Mouse (Mus musculus): Measurements from ENCODE around the gene Ralb. TPM values are rescaled to one million over a fixed set of nuclear protein-coding genes. Genes with fewer than 3 reads are reported as not detected.

The Ralb gene
- polyA plus RNA-seq, 2 experiments, result 49.4 to 110 TPM

DNA sequence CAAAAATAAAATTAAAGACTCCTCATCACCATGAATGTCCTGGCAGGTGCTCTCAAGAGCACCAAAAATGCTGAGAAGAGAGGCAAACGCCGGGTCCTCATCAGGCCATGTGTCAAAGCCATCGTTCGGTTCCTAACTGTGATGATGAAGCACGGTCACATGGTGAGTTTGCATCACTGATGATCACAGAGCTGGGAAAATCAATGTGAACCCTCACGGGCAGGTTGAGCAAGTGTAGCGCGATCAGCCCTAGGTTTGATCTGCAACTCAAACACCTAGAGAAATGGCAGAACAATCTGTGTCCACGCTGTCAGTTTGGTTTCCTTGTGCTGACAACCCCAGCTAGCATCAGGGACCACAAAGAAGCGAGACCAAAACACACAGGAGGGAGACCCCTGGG lies 5.1 kb downstream of the Ralb start:
- WGBS, result 94% methylated on average over 10 of the region's 10 CpGs
- no peak overlapping the region for H3K9ac ChIP-seq (ENCODE audit: low read depth, low read length, severe bottlenecking)
- peaks cover 6% of the 10 kb centered on the region for H3K4me1 ChIP-seq (ENCODE audit: control insufficient read depth, insufficient read depth, low read length)
- no peak overlapping the region for H3K4me2 ChIP-seq (replicated peaks; ENCODE audit: low read depth, low read length, severe bottlenecking)
- 0 out of 2 replicates have a peak, but pooled peaks cover 4% of the 10 kb centered on the region for H3K36me3 ChIP-seq (ENCODE audit: control insufficient read depth, insufficient read depth, low read length)
- no peak overlapping the region for H3K27ac ChIP-seq (replicated peaks; ENCODE audit: low read depth, low read length)
- no peak for TF ChIP-seq POLR2A (IDR thresholded peaks at IDR 0.05; ENCODE audit: borderline replicate concordance, extremely low read depth, insufficient read depth, insufficient read length)
- DNase-seq (ENCODE audit: low spot score) (no peak), ATAC-seq (ENCODE audit: low FRiP score, low read depth) (no peak)
- no peaks in the 10 kb centered on the region for H3K27me3 ChIP-seq (ENCODE audit: control insufficient read depth, insufficient read depth, low read length)
- no peak overlapping the region for H3K4me3 ChIP-seq (replicated peaks; ENCODE audit: low read length)
- no peaks in the 10 kb centered on the region for H3K9me3 ChIP-seq (ENCODE audit: control insufficient read depth, low read length)

GRCm38 (mm10) chr1:119498536-119499231 lies 5.9 kb downstream of the Ralb start:
- Histone ChIP-seq H3K27ac (replicated peaks; ENCODE audit: low read depth, low read length) (no peak overlapping the region), H3K4me2 (replicated peaks; ENCODE audit: low read depth, low read length, severe bottlenecking) (no peak overlapping the region), H3K4me1 (ENCODE audit: control insufficient read depth, insufficient read depth, low read length) (peaks cover 10% of the 10 kb centered on the region), H3K36me3 (ENCODE audit: control insufficient read depth, insufficient read depth, low read length) (0 out of 2 replicates have a peak, but pooled peaks cover 4% of the 10 kb centered on the region), H3K9ac (ENCODE audit: low read depth, low read length, severe bottlenecking) (no peak overlapping the region), H3K9me3 (ENCODE audit: control insufficient read depth, low read length) (no peaks in the 10 kb centered on the region), H3K27me3 (ENCODE audit: control insufficient read depth, insufficient read depth, low read length) (no peaks in the 10 kb centered on the region), H3K4me3 (replicated peaks; ENCODE audit: low read length) (no peak overlapping the region)
- DNase-seq (ENCODE audit: low spot score) (no peak), ATAC-seq (ENCODE audit: low FRiP score, low read depth) (no peak)
- no peak for TF ChIP-seq POLR2A (IDR thresholded peaks at IDR 0.05; ENCODE audit: borderline replicate concordance, extremely low read depth, insufficient read depth, insufficient read length)
- 75% methylated on average over 9 of the region's 9 CpGs for WGBS

- WGBS, result 76% methylated on average over 5 of the region's 5 CpGs
Measured at GRCm38 (mm10) chr1:119497346-119498004, 7.1 kb downstream of the Ralb start.

GRCm38 (mm10) chr1:119495396-119495775 lies 9.2 kb downstream of the Ralb start:
- peaks cover 30% of the 10 kb centered on the region for H3K4me1 ChIP-seq (ENCODE audit: control insufficient read depth, insufficient read depth, low read length)
- no peak overlapping the region for H3K4me3 ChIP-seq (replicated peaks; ENCODE audit: low read length)
- DNase-seq (ENCODE audit: low spot score) (no peak), ATAC-seq (ENCODE audit: low FRiP score, low read depth) (no peak)
- H3K9ac ChIP-seq (ENCODE audit: low read depth, low read length, severe bottlenecking), result no peak overlapping the region
- no peaks in the 10 kb centered on the region for H3K36me3 ChIP-seq (ENCODE audit: control insufficient read depth, insufficient read depth, low read length)
- no peaks in the 10 kb centered on the region for H3K27me3 ChIP-seq (ENCODE audit: control insufficient read depth, insufficient read depth, low read length)
- no peak overlapping the region for H3K4me2 ChIP-seq (replicated peaks; ENCODE audit: low read depth, low read length, severe bottlenecking)
- TF ChIP-seq POLR2A (IDR thresholded peaks at IDR 0.05; ENCODE audit: borderline replicate concordance, extremely low read depth, insufficient read depth, insufficient read length), result no peak
- no peak overlapping the region for H3K27ac ChIP-seq (replicated peaks; ENCODE audit: low read depth, low read length)
- no peaks in the 10 kb centered on the region for H3K9me3 ChIP-seq (ENCODE audit: control insufficient read depth, low read length)
- WGBS, result 88% methylated on average over 6 of the region's 6 CpGs

More at GRCm38 (mm10) chr1:119497346-119498004, 7.1 kb downstream of the Ralb start:
- Histone ChIP-seq H3K27me3 (ENCODE audit: control insufficient read depth, insufficient read depth, low read length) (no peaks in the 10 kb centered on the region), H3K4me2 (replicated peaks; ENCODE audit: low read depth, low read length, severe bottlenecking) (no peak overlapping the region), H3K9me3 (ENCODE audit: control insufficient read depth, low read length) (no peaks in the 10 kb centered on the region), H3K27ac (replicated peaks; ENCODE audit: low read depth, low read length) (no peak overlapping the region), H3K4me3 (replicated peaks; ENCODE audit: low read length) (no peak overlapping the region), H3K36me3 (ENCODE audit: control insufficient read depth, insufficient read depth, low read length) (0 out of 2 replicates have a peak, but pooled peaks cover 4% of the 10 kb centered on the region), H3K4me1 (ENCODE audit: control insufficient read depth, insufficient read depth, low read length) (peaks cover 9% of the 10 kb centered on the region), H3K9ac (ENCODE audit: low read depth, low read length, severe bottlenecking) (no peak overlapping the region)
- DNase-seq (ENCODE audit: low spot score), result no peak
- no peak for ATAC-seq (ENCODE audit: low FRiP score, low read depth)
- TF ChIP-seq POLR2A (IDR thresholded peaks at IDR 0.05; ENCODE audit: borderline replicate concordance, extremely low read depth, insufficient read depth, insufficient read length), result no peak

DNA sequence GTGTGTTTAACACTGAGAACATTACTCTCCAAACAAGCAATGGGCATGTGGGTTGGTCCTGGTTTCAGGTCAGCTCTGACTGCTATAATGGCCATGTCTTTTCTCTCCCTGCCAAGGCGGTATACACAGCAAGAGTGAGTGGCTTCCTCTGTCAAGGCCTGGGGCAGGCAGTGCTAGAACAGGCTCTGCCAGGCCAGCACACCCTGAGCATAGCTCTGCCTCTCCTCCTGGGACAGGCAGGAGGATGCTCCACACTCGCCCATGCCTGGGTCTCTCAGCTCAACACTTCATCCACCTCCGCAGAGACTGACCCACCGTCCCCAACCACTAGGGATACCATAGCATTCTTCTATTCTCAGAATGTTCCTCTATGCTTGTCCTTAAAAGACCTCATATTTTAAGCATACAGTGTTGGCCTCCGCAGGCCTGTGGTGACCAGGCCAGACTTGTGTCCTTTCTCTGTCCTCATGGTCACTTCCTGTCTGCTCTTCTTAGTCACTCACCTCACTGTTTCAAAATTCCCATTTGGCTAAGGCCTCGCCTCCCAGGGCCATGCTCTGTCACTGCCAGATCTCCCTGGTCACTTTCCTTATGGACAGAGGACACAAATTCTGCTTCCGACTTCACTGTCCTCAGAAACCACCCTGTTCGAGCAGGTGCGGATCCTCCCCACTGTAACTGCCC lies 9.7 kb downstream of the Ralb start:
- WGBS, result 96% methylated on average over 8 of the region's 9 CpGs
- ATAC-seq (ENCODE audit: low FRiP score, low read depth) (no peak), DNase-seq (ENCODE audit: low spot score) (no peak)
- Histone ChIP-seq H3K9me3 (ENCODE audit: control insufficient read depth, low read length) (no peaks in the 10 kb centered on the region), H3K4me3 (replicated peaks; ENCODE audit: low read length) (no peak overlapping the region), H3K36me3 (ENCODE audit: control insufficient read depth, insufficient read depth, low read length) (no peaks in the 10 kb centered on the region), H3K9ac (ENCODE audit: low read depth, low read length, severe bottlenecking) (no peak overlapping the region), H3K4me1 (ENCODE audit: control insufficient read depth, insufficient read depth, low read length) (peaks cover 36% of the 10 kb centered on the region), H3K4me2 (replicated peaks; ENCODE audit: low read depth, low read length, severe bottlenecking) (no peak overlapping the region), H3K27ac (replicated peaks; ENCODE audit: low read depth, low read length) (no peak overlapping the region), H3K27me3 (ENCODE audit: control insufficient read depth, insufficient read depth, low read length) (no peaks in the 10 kb centered on the region)
- no peak for TF ChIP-seq POLR2A (IDR thresholded peaks at IDR 0.05; ENCODE audit: borderline replicate concordance, extremely low read depth, insufficient read depth, insufficient read length)
